Mouse (Mus musculus) megakaryocyte, embryonic 14.5 days (primary cell): ENCODE results near the gene Hells. TPM values are rescaled to one million over a fixed set of nuclear protein-coding genes. Genes with fewer than 3 reads are reported as not detected.
A peak's percentile ranks its signal among the peaks of the same experiment; 100 is the strongest.

Experiments
- H3K27me3 ChIP-seq: replicated peaks from 2 replicates; pipeline ENCODE3; 2012; ENCODE audit warnings: inconsistent platforms
- H3K36me3 ChIP-seq: replicated peaks from 2 replicates; pipeline ENCODE3; 2012; ENCODE audit warnings: low read length, inconsistent platforms, mixed read lengths
- H3K4me1 ChIP-seq: 2 replicates; pipeline ENCODE4 v1.6.1; 2012; ENCODE audit warnings: inconsistent platforms
- H3K4me3 ChIP-seq: replicated peaks from 2 replicates; pipeline ENCODE3; 2012; ENCODE audit warnings: moderate library complexity, mild to moderate bottlenecking, inconsistent platforms
- H3K9me3 ChIP-seq: 2 replicates; pipeline ENCODE4 v1.6.1; 2012; ENCODE audit warnings: inconsistent platforms
- FLI1 ChIP-seq: IDR thresholded peaks from 2 replicates; pipeline ENCODE4 v1.6.1; 2012; ENCODE audit warnings: low read length, inconsistent platforms, mixed read lengths
- GATA1 ChIP-seq: IDR thresholded peaks from 3 replicates; pipeline ENCODE4 v1.6.1; 2012; ENCODE audit warnings: mixed read lengths, low read length, inconsistent platforms, borderline replicate concordance
- polyA plus RNA-seq: library from polyadenylated mRNA; stranded (reverse); fragments of >175 nt; gene quantifications from 2 replicates; pipeline ENCODE4 v1.2.3, GENCODE M21; 2012; ENCODE audit warnings: low replicate concordance; ENCODE audit not compliant: insufficient read depth

Hells gene
- 1.4 and 1.5 TPM in 2 replicates for polyA plus RNA-seq

GRCm38 (mm10) chr19:38930788-38931565 is at the start of gene Hells:
Hells (plus strand) TSS chr19:38930915.
- Histone ChIP-seq H3K4me1 (peaks cover 21% of the 10 kb centered on the region), H3K36me3 (peaks cover 18% of the 10 kb centered on the region), H3K4me3 (peak within 1 kb of the TSS; percentile 96), H3K27me3 (no peaks in the 10 kb centered on the region), H3K9me3 (no peaks in the 10 kb centered on the region)
- TF ChIP-seq FLI1 (no peak; the same call in 1 of the 2 replicates), GATA1 (no peak)

- no peak for TF ChIP-seq FLI1
- no peak for TF ChIP-seq GATA1
- H3K9me3 ChIP-seq, result no peaks in the 10 kb centered on the region
- H3K36me3 ChIP-seq, result no peaks in the 10 kb centered on the region
Measured at GRCm38 (mm10) chr19:38901146-38902135, 29.3 kb upstream of the Hells start.

GRCm38 (mm10) chr19:38902501-38902900 is 28.2 kb upstream of the Hells start:
- Histone ChIP-seq H3K9me3 (no peaks in the 10 kb centered on the region), H3K27me3 (no peaks in the 10 kb centered on the region), H3K4me3 (no peak overlapping the region), H3K4me1 (no peaks in the 10 kb centered on the region), H3K36me3 (no peaks in the 10 kb centered on the region)
- no peak for TF ChIP-seq FLI1
- TF ChIP-seq GATA1, result no peak

More at GRCm38 (mm10) chr19:38901146-38902135, 29.3 kb upstream of the Hells start:
- Histone ChIP-seq H3K27me3 (no peaks in the 10 kb centered on the region), H3K4me3 (no peak overlapping the region), H3K4me1 (no peaks in the 10 kb centered on the region)

GRCm38 (mm10) chr19:38913786-38914185 is 16.9 kb upstream of the Hells start:
- no peak for TF ChIP-seq GATA1
- TF ChIP-seq FLI1, result no peak
- Histone ChIP-seq H3K9me3 (no peaks in the 10 kb centered on the region), H3K4me3 (no peak overlapping the region), H3K36me3 (peaks cover 3% of the 10 kb centered on the region), H3K27me3 (no peaks in the 10 kb centered on the region), H3K4me1 (peaks cover 17% of the 10 kb centered on the region)

GRCm38 (mm10) chr19:38914926-38915325 is 15.8 kb upstream of the Hells start:
- no peaks in the 10 kb centered on the region for H3K9me3 ChIP-seq
- H3K4me1 ChIP-seq, result peaks cover 7% of the 10 kb centered on the region
- H3K36me3 ChIP-seq, result peaks cover 3% of the 10 kb centered on the region
- TF ChIP-seq GATA1, result no peak
- no peak for TF ChIP-seq FLI1
- no peak overlapping the region for H3K4me3 ChIP-seq
- H3K27me3 ChIP-seq, result no peaks in the 10 kb centered on the region

- Histone ChIP-seq H3K36me3 (peaks cover 3% of the 10 kb centered on the region), H3K4me3 (no peak overlapping the region), H3K9me3 (no peaks in the 10 kb centered on the region), H3K27me3 (no peaks in the 10 kb centered on the region), H3K4me1 (peaks cover under 1% of the 10 kb centered on the region; the same call in 1 of the 2 replicates)
- TF ChIP-seq GATA1, result no peak
- TF ChIP-seq FLI1, result no peak
Measured at GRCm38 (mm10) chr19:38915677-38916076, 15.0 kb upstream of the Hells start.

GRCm38 (mm10) chr19:38928481-38929158 is 2.1 kb upstream of the Hells start:
- no peak for TF ChIP-seq FLI1
- no peak for TF ChIP-seq GATA1
- Histone ChIP-seq H3K4me1 (peaks cover 21% of the 10 kb centered on the region), H3K27me3 (peaks cover 1% of the 10 kb centered on the region), H3K36me3 (peaks cover 5% of the 10 kb centered on the region), H3K9me3 (no peaks in the 10 kb centered on the region), H3K4me3 (no peak overlapping the region)

- Histone ChIP-seq H3K36me3 (peaks cover 14% of the 10 kb centered on the region), H3K9me3 (no peaks in the 10 kb centered on the region), H3K4me3 (peak overlapping the region; percentile 96), H3K4me1 (peaks cover 21% of the 10 kb centered on the region), H3K27me3 (peaks cover 1% of the 10 kb centered on the region)
- no peak for TF ChIP-seq FLI1
- no peak for TF ChIP-seq GATA1
Measured at GRCm38 (mm10) chr19:38929471-38930251, 1.1 kb upstream of the Hells start.
